ENCODE assay signal across 21 mouse cellular contexts in genomic region chr11:55187777-55188176, GRCm38 (mm10). TPM values are rescaled to one million over a fixed set of nuclear protein-coding genes. Genes with fewer than 3 reads are reported as not detected.
"Had no signal": no experiment of that assay in that cellular context is flagged by ENCODE, and none has a peak within 500 bp of the region (broad histone marks: within the 10 kb centered on the region; RNA-seq: fewer than 3 reads in every experiment).

No protein-coding gene starts in this region.

- DNase-seq: kidney, postnatal 14 days; left cerebral cortex, postnatal 4 days; lung, adult 18-20 months; lung, postnatal 14 days; right cerebral cortex, adult 18-20 months; right cerebral cortex, postnatal 25 days; thymus, postnatal 36 days had no signal

- H3K4me3 ChIP-seq: kidney, embryonic 15.5 days; limb, embryonic 13.5 days; midbrain, embryonic 12.5 days; neural tube, embryonic 15.5 days had no signal

- H3K9me3 ChIP-seq: kidney, embryonic 15.5 days; limb, embryonic 13.5 days; midbrain, embryonic 12.5 days; neural tube, embryonic 15.5 days had no signal

- H3K9ac ChIP-seq: kidney, embryonic 15.5 days; limb, embryonic 13.5 days; liver, embryonic 14.5 days; midbrain, embryonic 12.5 days; neural tube, embryonic 15.5 days had no signal

- H3K27me3 ChIP-seq: kidney, embryonic 15.5 days; limb, embryonic 13.5 days; midbrain, embryonic 12.5 days; neural tube, embryonic 15.5 days had no signal

- H3K36me3 ChIP-seq: kidney, embryonic 15.5 days; limb, embryonic 13.5 days; midbrain, embryonic 12.5 days; neural tube, embryonic 15.5 days had no signal

- H3K4me1 ChIP-seq: limb, embryonic 13.5 days; midbrain, embryonic 12.5 days; neural tube, embryonic 15.5 days had no signal

- H3K4me2 ChIP-seq: kidney, embryonic 15.5 days; limb, embryonic 13.5 days; midbrain, embryonic 12.5 days; neural tube, embryonic 15.5 days had no signal

- ATAC-seq: midbrain, embryonic 16.5 days had no signal

- H3K27ac ChIP-seq: kidney, embryonic 15.5 days; limb, embryonic 13.5 days; liver, embryonic 14.5 days; midbrain, embryonic 12.5 days; neural tube, embryonic 15.5 days had no signal

RNA-seq across cellular contexts. Expression of gene Slc36a2, which starts 2.9 kb away (rescaled TPM):
- total RNA-seq: liver, adult 2 months; megakaryocyte-erythroid progenitor cell, adult 5-6 weeks had no signal
- polyA plus RNA-seq: liver, adult 2 months; midbrain, embryonic 12.5 days had no signal

RNA-seq across cellular contexts. Expression of gene Slc36a3, which starts 36.3 kb away (rescaled TPM):
- total RNA-seq: layer of hippocampus, adult 8-10 months; layer of hippocampus, postnatal 14 days; left cerebral cortex, adult 18-20 months; left cerebral cortex, postnatal 10 days; left cerebral cortex, postnatal 4 days; liver, adult 2 months; megakaryocyte-erythroid progenitor cell, adult 5-6 weeks had no signal
- polyA plus RNA-seq: kidney, embryonic 15.5 days; limb, embryonic 13.5 days; liver, embryonic 14.5 days; midbrain, embryonic 12.5 days; midbrain, embryonic 16.5 days; neural tube, embryonic 11.5 days; neural tube, embryonic 15.5 days; stomach, embryonic 16.5 days had no signal
